Mouse (Mus musculus) Muller cell, postnatal 12 days (primary cell): ENCODE results near the gene Sema3f.

Source experiments
- DNase-seq: peaks from one replicate; pipeline ENCODE4 v3.0.0-alpha.2; 2015; ENCODE audit errors: inconsistent ontology term

The Sema3f gene

DNA sequence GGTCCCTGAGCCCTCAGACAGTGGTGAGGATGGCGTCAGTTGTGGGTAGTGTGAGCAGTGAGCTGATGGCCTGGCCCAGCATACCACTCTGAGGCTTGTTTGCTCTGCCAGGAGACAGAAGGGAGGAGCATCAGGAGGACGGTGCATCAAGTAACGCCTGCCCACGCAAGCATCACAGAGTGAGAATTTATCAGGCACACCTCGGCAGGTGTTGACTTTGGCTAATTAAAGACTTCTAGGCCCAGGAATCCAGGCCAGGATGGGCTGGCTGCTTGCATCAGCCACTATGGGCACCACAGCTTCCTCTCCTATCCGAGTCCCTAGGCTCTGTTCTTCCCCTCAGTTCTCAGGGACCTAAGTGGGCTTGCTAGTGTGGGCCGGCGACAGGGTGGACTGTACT, 47.9 kb downstream of the Sema3f start:
- no peak for DNase-seq

- DNase-seq, result no peak
These were observed 49.5 kb downstream of the Sema3f start for GRCm38 (mm10) chr9:107660777-107661176.

DNA sequence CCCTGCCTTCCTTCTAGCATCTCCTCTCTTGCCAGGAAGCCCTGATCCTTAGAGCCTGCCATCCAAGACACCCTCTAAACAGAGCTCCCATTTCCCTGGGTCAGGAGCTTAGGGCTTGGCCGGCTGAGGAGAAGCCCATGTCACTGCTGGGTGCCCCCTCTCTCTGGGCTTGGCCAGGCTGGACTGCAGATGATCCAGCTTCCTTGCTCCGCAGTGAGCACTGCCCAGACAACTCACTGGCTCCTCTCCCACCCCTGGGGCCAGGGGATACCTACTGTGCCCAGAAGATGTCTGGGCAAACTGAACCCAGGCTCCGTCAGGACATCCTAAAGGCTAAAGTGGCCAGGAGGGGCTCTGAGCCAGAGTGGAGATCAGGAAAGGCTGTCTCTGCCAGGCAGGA, 50.3 kb downstream of the Sema3f start:
- DNase-seq, result no peak

DNA sequence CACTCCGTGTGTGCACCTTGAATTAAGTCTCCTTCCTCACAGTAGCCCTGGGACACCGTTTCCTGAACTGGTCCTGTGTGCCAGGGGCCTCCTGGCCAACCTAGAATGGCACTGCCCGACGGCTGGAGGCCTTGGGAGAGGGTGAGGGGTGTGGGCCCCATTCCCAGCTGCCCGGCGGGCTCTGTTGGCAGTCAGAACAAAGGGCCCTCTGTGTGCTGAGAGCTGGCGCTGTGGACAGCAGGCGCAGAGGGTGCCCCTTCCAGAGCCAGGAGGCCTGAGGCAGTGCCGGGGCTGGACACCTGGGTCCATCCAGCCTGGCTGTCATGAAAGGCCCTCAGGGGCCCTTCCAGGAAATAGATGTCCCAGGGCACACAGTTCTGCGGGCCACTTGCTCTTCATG, 50.7 kb downstream of the Sema3f start:
- DNase-seq, result peak; percentile 93

- no peak for DNase-seq
These were observed 52.2 kb downstream of the Sema3f start for GRCm38 (mm10) chr9:107658096-107658495.

- no peak for DNase-seq
These were observed 53.1 kb downstream of the Sema3f start for GRCm38 (mm10) chr9:107657144-107657543.

GRCm38 (mm10) chr9:107654585-107654984, 55.7 kb downstream of the Sema3f start:
- DNase-seq, result no peak

- no peak for DNase-seq
These were observed 56.8 kb downstream of the Sema3f start for GRCm38 (mm10) chr9:107653474-107653873.

GRCm38 (mm10) chr9:107650708-107651481, 59.4 kb downstream of the Sema3f start:
- peak; percentile 65 for DNase-seq

GRCm38 (mm10) chr9:107650225-107650624, 60.0 kb downstream of the Sema3f start:
- DNase-seq, result no peak

GRCm38 (mm10) chr9:107648767-107649166, 61.5 kb downstream of the Sema3f start:
- DNase-seq, result peak; percentile 72

- no peak for DNase-seq
These were observed 63.3 kb downstream of the Sema3f start for GRCm38 (mm10) chr9:107646975-107647374.

- DNase-seq, result peak; percentile 73
These were observed 64.7 kb downstream of the Sema3f start for GRCm38 (mm10) chr9:107645577-107645976.

DNA sequence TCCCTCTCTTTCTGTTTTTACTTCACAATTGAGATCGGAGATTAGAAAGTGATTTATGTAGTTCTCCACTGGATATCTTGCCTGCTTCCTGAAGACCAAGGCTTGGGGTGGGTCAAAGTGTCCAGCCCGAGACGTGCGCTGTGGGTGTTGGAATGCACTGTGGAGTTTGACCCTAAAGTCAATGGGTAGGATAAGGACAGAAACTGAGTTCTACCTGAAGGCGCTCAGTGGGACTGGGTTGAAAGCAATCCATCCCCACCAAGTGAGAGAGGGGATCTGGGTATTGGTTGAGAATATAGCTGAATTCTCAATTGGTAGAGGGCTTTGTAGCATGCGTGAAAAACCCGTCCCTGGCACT, 65.1 kb downstream of the Sema3f start:
- no peak for DNase-seq

DNA sequence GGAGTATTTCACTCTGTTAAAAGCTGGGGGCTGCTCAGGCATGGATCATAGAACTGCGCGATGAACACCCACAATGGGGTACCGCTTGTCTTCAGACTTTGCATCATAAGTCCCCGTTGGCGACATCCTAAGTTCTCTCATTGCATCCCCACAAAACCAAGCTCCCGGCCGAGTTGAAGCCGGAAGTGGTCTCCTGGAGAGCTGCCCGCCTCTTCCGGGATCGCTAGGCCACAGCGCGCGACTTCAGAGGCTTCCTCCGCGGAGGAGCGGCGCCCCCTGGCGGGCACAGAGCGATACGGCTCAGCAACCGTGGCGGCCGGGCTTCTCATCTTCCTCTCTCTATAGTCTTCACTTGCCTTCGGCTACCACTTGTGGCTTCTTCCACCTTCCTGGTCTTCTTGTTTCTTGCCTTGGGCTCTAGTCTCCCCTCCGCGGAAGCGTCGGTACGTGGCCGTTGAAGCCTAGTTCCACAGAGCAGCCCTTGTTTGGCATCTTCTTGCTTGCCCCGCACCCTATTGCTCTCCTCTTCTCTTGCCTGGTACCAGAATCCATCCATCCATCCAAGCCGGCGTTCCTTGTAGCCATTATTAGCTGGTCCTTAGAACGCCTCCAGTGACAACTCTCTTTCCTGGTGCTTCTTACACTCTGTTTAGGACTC, 65.7 kb downstream of the Sema3f start:
- DNase-seq, result peak; percentile 91

- no peak for DNase-seq
These were observed 66.6 kb downstream of the Sema3f start for GRCm38 (mm10) chr9:107643544-107644214.

DNA sequence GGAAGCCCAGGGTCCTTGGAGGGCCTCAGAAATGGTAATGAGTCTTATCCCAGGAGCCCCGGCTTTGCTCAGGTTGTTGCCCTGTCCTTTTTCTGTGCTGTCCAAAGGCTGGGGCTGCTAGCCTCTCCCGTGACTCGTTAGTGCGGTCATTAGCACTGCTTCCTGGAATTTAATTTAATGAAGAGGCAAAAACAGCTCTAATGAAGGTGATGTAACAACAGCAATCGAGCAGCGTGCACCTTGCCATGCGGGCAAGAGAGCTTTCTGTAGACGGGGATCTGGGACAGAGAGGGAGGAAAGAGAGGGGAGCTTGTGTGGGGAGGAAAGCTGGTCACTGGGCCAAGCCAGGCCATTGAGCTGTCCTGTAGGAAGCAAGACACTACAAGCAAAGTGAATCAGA, 68.6 kb downstream of the Sema3f start:
- peak; percentile 61 for DNase-seq

DNA sequence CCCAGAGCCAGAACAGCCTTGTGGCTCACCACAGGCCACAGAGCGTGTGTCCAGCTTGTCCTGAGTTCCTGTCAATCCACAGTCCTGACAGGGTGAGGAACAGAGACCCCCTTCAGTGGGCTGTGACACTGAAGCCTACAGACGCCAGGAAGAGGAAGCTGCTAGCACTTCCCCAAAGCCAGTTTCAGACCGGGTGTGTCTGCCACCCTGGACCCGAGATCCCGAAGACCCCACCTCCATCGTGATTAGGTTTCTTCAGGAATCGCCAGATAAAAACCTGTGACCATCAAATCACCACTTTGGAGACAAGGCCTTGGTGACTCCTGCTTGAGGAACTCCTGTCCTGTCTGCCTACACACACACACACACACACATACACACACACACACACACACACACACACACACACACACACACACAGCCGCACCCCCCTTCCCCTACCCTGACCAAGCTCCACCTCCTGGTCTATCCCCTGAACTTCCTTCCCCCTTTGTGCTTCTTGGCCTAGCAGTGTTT, 70.0 kb downstream of the Sema3f start:
- no peak for DNase-seq

- no peak for DNase-seq
These were observed 73.2 kb downstream of the Sema3f start for GRCm38 (mm10) chr9:107637070-107637469.

GRCm38 (mm10) chr9:107635279-107636028, 74.8 kb downstream of the Sema3f start, which contains the start of gene Gnai2:
Gene Gnai2 (minus strand): TSS chr9:107635367.
- peak; percentile 98 for DNase-seq

GRCm38 (mm10) chr9:107634406-107635278, 75.6 kb downstream of the Sema3f start:
- DNase-seq, result no peak
